In genomic region chr7:27221939-27222338, GRCm38 (mm10) we compare ENCODE assay signal across 27 mouse cellular contexts. TPM values are rescaled to one million over a fixed set of nuclear protein-coding genes. Genes with fewer than 3 reads are reported as not detected.
DNase-seq lines count a peak whose midpoint lies in the region; ATAC-seq and TF ChIP-seq lines count a peak whose summit lies in the region.
"Had no signal": no experiment of that assay in that cellular context is flagged by ENCODE, and none has a peak within 500 bp of the region (broad histone marks: within the 10 kb centered on the region; RNA-seq: fewer than 3 reads in every experiment).

No protein-coding gene starts in this region.

- TF ChIP-seq CTCF in intestine, postnatal 0 days (IDR thresholded peaks at IDR 0.05; ENCODE audit: low read depth), result no peak
- no peak for TF ChIP-seq CTCF in stomach, postnatal 0 days (IDR thresholded peaks at IDR 0.05; ENCODE audit: low read depth)

- no peak overlapping the region for H3K27ac ChIP-seq in embryonic facial prominence, embryonic 13.5 days
- no peak overlapping the region for H3K27ac ChIP-seq in embryonic facial prominence, embryonic 10.5 days (replicated peaks)
- peak overlapping the region; percentile 35; the same call in 1 of the 2 replicates for H3K27ac ChIP-seq in intestine, postnatal 0 days (ENCODE audit: low read depth, low read length)
- H3K27ac ChIP-seq in intestine, embryonic 15.5 days, result no peak overlapping the region
- peak overlapping the region; percentile 41 for H3K27ac ChIP-seq in stomach, postnatal 0 days (replicated peaks)
- H3K27ac ChIP-seq: embryonic facial prominence, embryonic 12.5 days; hindbrain, embryonic 10.5 days; hindbrain, postnatal 0 days; limb, embryonic 10.5 days; limb, embryonic 15.5 days; midbrain, embryonic 12.5 days; neural tube, embryonic 13.5 days had no signal

- H3K4me1 ChIP-seq in embryonic facial prominence, embryonic 13.5 days, result peaks cover 33% of the 10 kb centered on the region
- peaks cover 39% of the 10 kb centered on the region for H3K4me1 ChIP-seq in embryonic facial prominence, embryonic 10.5 days
- 0 out of 2 replicates have a peak, but pooled peaks cover 8% of the 10 kb centered on the region for H3K4me1 ChIP-seq in intestine, postnatal 0 days (replicated peaks; ENCODE audit: control insufficient read depth, insufficient read depth, low read length)
- H3K4me1 ChIP-seq in intestine, embryonic 15.5 days (replicated peaks), result peaks cover 37% of the 10 kb centered on the region
- no peaks in the 10 kb centered on the region; the same call in 1 of the 2 replicates for H3K4me1 ChIP-seq in stomach, postnatal 0 days (replicated peaks; ENCODE audit: control insufficient read depth, insufficient read depth)

- no peak overlapping the region for H3K4me2 ChIP-seq in embryonic facial prominence, embryonic 13.5 days
- no peak overlapping the region for H3K4me2 ChIP-seq in intestine, postnatal 0 days (replicated peaks; ENCODE audit: low read depth)
- H3K4me2 ChIP-seq in intestine, embryonic 15.5 days (replicated peaks), result no peak overlapping the region
- no peak overlapping the region for H3K4me2 ChIP-seq in stomach, postnatal 0 days (replicated peaks; ENCODE audit: low read depth)
- H3K4me2 ChIP-seq: embryonic facial prominence, embryonic 12.5 days; limb, embryonic 15.5 days; midbrain, embryonic 12.5 days; neural tube, embryonic 13.5 days had no signal

- no peak for DNase-seq in embryonic facial prominence, embryonic 10.5 days (ENCODE audit: low spot score)
- peak; percentile 32 for DNase-seq in ZHBTc4 (ENCODE audit: low read depth, low spot score)
- no peak for DNase-seq in stomach, postnatal 0 days (ENCODE audit: low spot score)
- no peak for DNase-seq in embryo, embryonic 11 days
- DNase-seq: adrenal gland, postnatal 36 days; cerebellum, adult 8-10 months; cerebellum, postnatal 25 days; gastrocnemius, postnatal 36 days; heart, postnatal 14 days; kidney, adult 9 months; kidney, postnatal 10 days; layer of hippocampus, adult 9-11 months; liver, postnatal 0 days; lung, postnatal 36 days; right cerebral cortex, postnatal 4 days had no signal

- H3K36me3 ChIP-seq in embryonic facial prominence, embryonic 13.5 days, result peaks cover 48% of the 10 kb centered on the region
- peaks cover 50% of the 10 kb centered on the region for H3K36me3 ChIP-seq in embryonic facial prominence, embryonic 10.5 days (replicated peaks)
- H3K36me3 ChIP-seq in intestine, postnatal 0 days (ENCODE audit: control insufficient read depth, insufficient read depth), result peaks cover 22% of the 10 kb centered on the region
- peaks cover 22% of the 10 kb centered on the region for H3K36me3 ChIP-seq in intestine, embryonic 15.5 days
- H3K36me3 ChIP-seq in stomach, postnatal 0 days (ENCODE audit: control insufficient read depth, insufficient read depth, low read length), result peaks cover 12% of the 10 kb centered on the region

- H3K9ac ChIP-seq in embryonic facial prominence, embryonic 13.5 days, result peak overlapping the region; percentile 22; the same call in 1 of the 2 replicates
- no peak overlapping the region for H3K9ac ChIP-seq in intestine, postnatal 0 days (ENCODE audit: low read depth, low read length)
- H3K9ac ChIP-seq in intestine, embryonic 15.5 days, result no peak overlapping the region
- no peak overlapping the region for H3K9ac ChIP-seq in stomach, postnatal 0 days (ENCODE audit: low read length)
- H3K9ac ChIP-seq: embryonic facial prominence, embryonic 12.5 days; limb, embryonic 15.5 days; liver, postnatal 0 days; midbrain, embryonic 12.5 days; neural tube, embryonic 13.5 days had no signal

- TF ChIP-seq EP300 in stomach, postnatal 0 days (optimal IDR thresholded peaks at IDR 0.05), result no peak

- no peaks in the 10 kb centered on the region for H3K9me3 ChIP-seq in embryonic facial prominence, embryonic 13.5 days
- H3K9me3 ChIP-seq in embryonic facial prominence, embryonic 10.5 days, result no peaks in the 10 kb centered on the region
- no peaks in the 10 kb centered on the region for H3K9me3 ChIP-seq in intestine, postnatal 0 days (ENCODE audit: control insufficient read depth)
- no peaks in the 10 kb centered on the region for H3K9me3 ChIP-seq in intestine, embryonic 15.5 days
- H3K9me3 ChIP-seq in stomach, postnatal 0 days (ENCODE audit: control insufficient read depth, low read length), result no peaks in the 10 kb centered on the region
- H3K9me3 ChIP-seq: embryonic facial prominence, embryonic 12.5 days; hindbrain, embryonic 10.5 days; limb, embryonic 10.5 days; limb, embryonic 15.5 days; midbrain, embryonic 12.5 days; neural tube, embryonic 13.5 days had no signal

- H3K27me3 ChIP-seq in embryonic facial prominence, embryonic 13.5 days, result no peaks in the 10 kb centered on the region
- no peaks in the 10 kb centered on the region for H3K27me3 ChIP-seq in embryonic facial prominence, embryonic 10.5 days (replicated peaks; ENCODE audit: low read depth, poor library complexity, severe bottlenecking)
- no peaks in the 10 kb centered on the region for H3K27me3 ChIP-seq in intestine, postnatal 0 days (replicated peaks; ENCODE audit: control insufficient read depth, insufficient read depth, low read length)
- no peaks in the 10 kb centered on the region for H3K27me3 ChIP-seq in intestine, embryonic 15.5 days (replicated peaks)
- no peaks in the 10 kb centered on the region for H3K27me3 ChIP-seq in stomach, postnatal 0 days (ENCODE audit: control insufficient read depth, insufficient read depth, low read length)
- H3K27me3 ChIP-seq: CH12.LX; embryonic facial prominence, embryonic 12.5 days; limb, embryonic 15.5 days; midbrain, embryonic 12.5 days; neural tube, embryonic 13.5 days had no signal

- WGBS in embryonic facial prominence, embryonic 13.5 days, result 81% methylated on average over 6 of the region's 6 CpGs
- 84% methylated on average over 6 of the region's 6 CpGs for WGBS in embryonic facial prominence, embryonic 10.5 days
- 47% methylated on average over 6 of the region's 6 CpGs for WGBS in intestine, postnatal 0 days
- 70% methylated on average over 6 of the region's 6 CpGs for WGBS in intestine, embryonic 15.5 days
- WGBS in stomach, postnatal 0 days, result 48% methylated on average over 6 of the region's 6 CpGs

- ATAC-seq in embryonic facial prominence, embryonic 13.5 days (ENCODE audit: insufficient number of reproducible peaks, insufficient read depth, low FRiP score, low TSS enrichment, low read depth), result no peak
- ATAC-seq in intestine, postnatal 0 days, result no peak
- no peak for ATAC-seq in intestine, embryonic 15.5 days
- ATAC-seq in stomach, postnatal 0 days (ENCODE audit: low FRiP score, low TSS enrichment), result no peak
- ATAC-seq: hindbrain, postnatal 0 days; intestine, embryonic 16.5 days; liver, postnatal 0 days had no signal

- no peak overlapping the region for H3K4me3 ChIP-seq in embryonic facial prominence, embryonic 13.5 days
- H3K4me3 ChIP-seq in embryonic facial prominence, embryonic 10.5 days, result no peak overlapping the region
- H3K4me3 ChIP-seq in intestine, postnatal 0 days (ENCODE audit: low read depth, low read length), result no peak overlapping the region
- no peak overlapping the region for H3K4me3 ChIP-seq in intestine, embryonic 15.5 days (replicated peaks)
- H3K4me3 ChIP-seq in stomach, postnatal 0 days (ENCODE audit: low read depth, low read length), result no peak overlapping the region
- H3K4me3 ChIP-seq: embryonic facial prominence, embryonic 12.5 days; hindbrain, embryonic 10.5 days; limb, embryonic 10.5 days; limb, embryonic 15.5 days; midbrain, embryonic 12.5 days; neural tube, embryonic 13.5 days had no signal

RNA-seq across cellular contexts. Expression of gene Itpkc, which starts 6.5 kb away (rescaled TPM):
- 5.7 and 8.3 TPM in 2 replicates for polyA plus RNA-seq in embryonic facial prominence, embryonic 13.5 days (2015; fragmentation: Nextera tagmentation; extraction: Ambion mirVana)
- polyA plus RNA-seq in embryonic facial prominence, embryonic 10.5 days (2016; fragmentation: Nextera tagmentation; extraction: Ambion mirVana), result 5.1 and 5.6 TPM in 2 replicates
- 8.6 and 9.0 TPM in 2 replicates for polyA plus RNA-seq in intestine, postnatal 0 days (2015; fragmentation: Nextera tagmentation; extraction: Ambion mirVana)
- polyA plus RNA-seq in intestine, embryonic 15.5 days (2015; fragmentation: Nextera tagmentation; extraction: Ambion mirVana), result 8.8 and 9.4 TPM in 2 replicates
- 11.6 and 12.2 TPM in 2 replicates for polyA plus RNA-seq in stomach, postnatal 0 days (2015; fragmentation: Nextera tagmentation; extraction: Ambion mirVana)

RNA-seq across cellular contexts. Expression of gene Coq8b, which starts 10.9 kb away (rescaled TPM):
- 19.0 and 20.5 TPM in 2 replicates for polyA plus RNA-seq in embryonic facial prominence, embryonic 13.5 days (2015; fragmentation: Nextera tagmentation; extraction: Ambion mirVana)
- 18.4 and 18.7 TPM in 2 replicates for polyA plus RNA-seq in embryonic facial prominence, embryonic 10.5 days (2016; fragmentation: Nextera tagmentation; extraction: Ambion mirVana)
- 16.8 and 18.7 TPM in 2 replicates for polyA plus RNA-seq in intestine, postnatal 0 days (2015; fragmentation: Nextera tagmentation; extraction: Ambion mirVana)
- polyA plus RNA-seq in intestine, embryonic 15.5 days (2015; fragmentation: Nextera tagmentation; extraction: Ambion mirVana), result 21.3 and 21.4 TPM in 2 replicates
- polyA plus RNA-seq in stomach, postnatal 0 days (2015; fragmentation: Nextera tagmentation; extraction: Ambion mirVana), result 25.0 and 26.6 TPM in 2 replicates

RNA-seq across cellular contexts. Expression of gene Snrpa, which starts 25.9 kb away (rescaled TPM):
- polyA plus RNA-seq in embryonic facial prominence, embryonic 13.5 days (2015; fragmentation: Nextera tagmentation; extraction: Ambion mirVana), result 292 and 298 TPM in 2 replicates
- polyA plus RNA-seq in embryonic facial prominence, embryonic 10.5 days (2016; fragmentation: Nextera tagmentation; extraction: Ambion mirVana), result 415 and 427 TPM in 2 replicates
- polyA plus RNA-seq in intestine, postnatal 0 days (2015; fragmentation: Nextera tagmentation; extraction: Ambion mirVana), result 75.4 and 76.4 TPM in 2 replicates
- polyA plus RNA-seq in intestine, embryonic 15.5 days (2015; fragmentation: Nextera tagmentation; extraction: Ambion mirVana), result 223 and 249 TPM in 2 replicates
- 82.2 and 82.7 TPM in 2 replicates for polyA plus RNA-seq in stomach, postnatal 0 days (2015; fragmentation: Nextera tagmentation; extraction: Ambion mirVana)

RNA-seq across cellular contexts. Expression of gene BC024978, which starts 26.4 kb away (rescaled TPM):
- polyA plus RNA-seq in embryonic facial prominence, embryonic 13.5 days (2015; fragmentation: Nextera tagmentation; extraction: Ambion mirVana), result 4.1 and 4.5 TPM in 2 replicates
- polyA plus RNA-seq in embryonic facial prominence, embryonic 10.5 days (2016; fragmentation: Nextera tagmentation; extraction: Ambion mirVana), result 4.3 and 4.7 TPM in 2 replicates
- 1.9 and 2.4 TPM in 2 replicates for polyA plus RNA-seq in intestine, postnatal 0 days (2015; fragmentation: Nextera tagmentation; extraction: Ambion mirVana)
- 3.0 and 3.2 TPM in 2 replicates for polyA plus RNA-seq in intestine, embryonic 15.5 days (2015; fragmentation: Nextera tagmentation; extraction: Ambion mirVana)
- polyA plus RNA-seq in stomach, postnatal 0 days (2015; fragmentation: Nextera tagmentation; extraction: Ambion mirVana), result 1.7 and 1.8 TPM in 2 replicates

RNA-seq across cellular contexts. Expression of gene Numbl, which starts 36.3 kb away (rescaled TPM):
- polyA plus RNA-seq in embryonic facial prominence, embryonic 13.5 days (2015; fragmentation: Nextera tagmentation; extraction: Ambion mirVana), result 33.8 and 35.7 TPM in 2 replicates
- polyA plus RNA-seq in embryonic facial prominence, embryonic 10.5 days (2016; fragmentation: Nextera tagmentation; extraction: Ambion mirVana), result 14.8 and 15.0 TPM in 2 replicates
- 6.6 and 7.5 TPM in 2 replicates for polyA plus RNA-seq in intestine, postnatal 0 days (2015; fragmentation: Nextera tagmentation; extraction: Ambion mirVana)
- 16.2 and 16.5 TPM in 2 replicates for polyA plus RNA-seq in intestine, embryonic 15.5 days (2015; fragmentation: Nextera tagmentation; extraction: Ambion mirVana)
- 12.8 and 14.6 TPM in 2 replicates for polyA plus RNA-seq in stomach, postnatal 0 days (2015; fragmentation: Nextera tagmentation; extraction: Ambion mirVana)

Comparison
In these comparisons a context has a peak if more than half of its experiments do, and no peak if none do; other contexts are left out.
1. H3K27ac ChIP-seq: peak in intestine, postnatal 0 days (single experiment) and stomach, postnatal 0 days (single experiment); none in embryonic facial prominence, embryonic 13.5 days (single experiment), embryonic facial prominence, embryonic 10.5 days (single experiment) and intestine, embryonic 15.5 days (single experiment).